Mouse (Mus musculus) ES-E14 (cell line): ENCODE measurements around the gene Mrpl50.

Source experiments
- HCFC1 ChIP-seq: IDR thresholded peaks from 2 replicates; pipeline ENCODE4 v1.6.1; 2012; ENCODE audit warnings: low read length, inconsistent platforms, borderline replicate concordance; ENCODE audit not compliant: insufficient read depth
- ZC3H11A ChIP-seq: IDR thresholded peaks from 2 replicates; pipeline ENCODE4 v1.6.1; 2012; ENCODE audit warnings: low read depth, mild to moderate bottlenecking, inconsistent platforms, low read length, borderline replicate concordance
- ZNF384 ChIP-seq: IDR thresholded peaks from 2 replicates; pipeline ENCODE4 v1.6.1; 2012; ENCODE audit warnings: low read depth, low read length, inconsistent platforms

- TF ChIP-seq HCFC1 (no peak), ZNF384 (no peak), ZC3H11A (peak; percentile 9; the same call in 1 of the 2 replicates)
Observed at GRCm38 (mm10) chr4:49567613-49568012, 46.7 kb upstream of the Mrpl50 start.
